Mouse (Mus musculus) effector memory CD4-positive, alpha-beta T cell, adult 7 months (primary cell): ENCODE results near the gene Prokr1. TPM values are rescaled to one million over a fixed set of nuclear protein-coding genes. Genes with fewer than 3 reads are reported as not detected.

ENCODE experiments used
- polyA plus RNA-seq: library from polyadenylated mRNA; unstranded; fragments of 100-300 nt; shearing (Covaris generic); gene quantifications from one replicate; pipeline ENCODE4 v1.2.1, GENCODE M21; 2017

Prokr1 gene
- 0.50 TPM for polyA plus RNA-seq

GRCm38 (mm10) chr6:87590394-87591281 lies at the start of gene Prokr1:
Gene Prokr1, minus strand, starts transcription at chr6:87590743.

DNA sequence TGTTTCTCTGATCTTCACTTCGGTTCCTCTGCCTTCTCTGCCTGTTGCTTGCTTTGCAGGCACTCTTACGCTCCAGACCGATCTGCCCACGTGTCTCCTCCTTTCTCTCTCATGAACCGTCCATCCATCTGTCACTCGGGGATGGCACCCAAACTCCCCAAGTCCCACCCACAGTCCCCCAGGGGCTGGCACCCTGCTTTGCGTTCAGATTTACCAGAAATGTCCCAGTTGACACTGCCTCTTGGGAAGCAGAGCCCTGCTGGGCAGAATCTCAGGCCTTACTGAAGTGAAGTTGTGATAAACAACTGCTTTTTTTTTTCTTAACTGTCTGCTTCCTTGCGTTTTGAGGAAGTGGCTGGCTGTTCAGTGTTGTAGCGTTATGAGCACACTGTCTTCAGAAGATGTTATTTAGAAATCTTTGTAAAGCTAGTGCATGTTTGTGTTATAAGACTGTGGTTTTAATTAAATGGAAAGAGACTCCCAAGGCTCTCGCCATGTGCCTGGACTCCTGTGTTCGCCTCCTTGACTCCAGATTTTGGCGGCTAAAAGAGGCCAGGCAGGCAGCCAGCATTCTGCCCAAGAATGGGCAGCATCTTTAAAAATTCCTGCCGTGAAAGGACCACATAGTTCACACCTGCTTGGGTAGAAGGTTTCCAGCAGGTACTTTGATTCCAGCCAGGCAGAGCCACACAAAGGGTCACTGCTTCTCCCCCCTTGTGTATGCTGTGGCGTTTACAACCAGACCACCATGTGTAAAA lies 57.4 kb downstream of the Prokr1 start, which contains the start of gene Arhgap25:
Gene Arhgap25, minus strand, starts transcription at position 307 of the 758 bp plus-strand sequence.

Other genes starting within 250 kb of the Prokr1 start
- not detected for gene Gkn1, start 239.8 kb downstream of the Prokr1 start, polyA plus RNA-seq
- gene Gkn2, start 217.4 kb downstream of the Prokr1 start, polyA plus RNA-seq = not detected
- not detected for gene Gkn3, start 201.8 kb downstream of the Prokr1 start, polyA plus RNA-seq
- gene Bmp10, start 161.7 kb downstream of the Prokr1 start, polyA plus RNA-seq = not detected
- gene Arhgap25, start 57.5 kb downstream of the Prokr1 start, polyA plus RNA-seq = 94.8 TPM
- 4.0 TPM for gene Aplf, start 81.5 kb upstream of the Prokr1 start, polyA plus RNA-seq
- gene Efcc1, start 140.1 kb upstream of the Prokr1 start, polyA plus RNA-seq = 0.45 TPM
- not detected for gene Gp9, start 187.3 kb upstream of the Prokr1 start, polyA plus RNA-seq
- 68.3 TPM for gene Rab43, start 221.4 kb upstream of the Prokr1 start, polyA plus RNA-seq
- gene Gm45140, start 245.1 kb upstream of the Prokr1 start, polyA plus RNA-seq = 40.7 TPM
- gene Isy1, start 248.1 kb upstream of the Prokr1 start, polyA plus RNA-seq = 272 TPM